Mouse (Mus musculus) A20 (cell line): ENCODE results near the gene Fndc3b.
"Not testable (repeated sequence)": the region's sequence is repeated elsewhere in the genome, so short reads cannot be mapped to it uniquely, and the experiment has no call there.

ENCODE experiments used
- DNase-seq: peaks from one replicate; pipeline ENCODE4 v3.0.0-alpha.2; 2011; ENCODE audit warnings: low read depth, low spot score

Gene Fndc3b

GRCm38 (mm10) chr3:27413566-27413965 lies 297.5 kb downstream of the Fndc3b start:
- DNase-seq: no peak

GRCm38 (mm10) chr3:27411286-27411685 lies 299.8 kb downstream of the Fndc3b start:
- DNase-seq: no peak

- no peak for DNase-seq
Measured at GRCm38 (mm10) chr3:27408564-27408963, 302.5 kb downstream of the Fndc3b start.

GRCm38 (mm10) chr3:27406440-27406839 lies 304.7 kb downstream of the Fndc3b start:
- DNase-seq: no peak

GRCm38 (mm10) chr3:27400996-27401395 lies 310.1 kb downstream of the Fndc3b start:
- not testable (repeated sequence) for DNase-seq

- DNase-seq: no peak
Measured at GRCm38 (mm10) chr3:27389923-27390322, 321.2 kb downstream of the Fndc3b start.

- DNase-seq: no peak
Measured at GRCm38 (mm10) chr3:27384836-27385235, 326.3 kb downstream of the Fndc3b start.

GRCm38 (mm10) chr3:27377935-27378334 lies 333.2 kb downstream of the Fndc3b start:
- DNase-seq: no peak

- no peak for DNase-seq
Measured at GRCm38 (mm10) chr3:27374396-27374795, 336.7 kb downstream of the Fndc3b start.

- DNase-seq: no peak
Measured at GRCm38 (mm10) chr3:27371725-27372650, 339.1 kb downstream of the Fndc3b start.

GRCm38 (mm10) chr3:27371276-27371621 lies 339.9 kb downstream of the Fndc3b start, which contains the start of gene Ghsr:
TSS of gene Ghsr (plus strand) at chr3:27371351.
- DNase-seq: no peak

- no peak for DNase-seq
Measured at GRCm38 (mm10) chr3:27370582-27371275, 340.4 kb downstream of the Fndc3b start.

- peak; percentile 15 for DNase-seq
Measured at GRCm38 (mm10) chr3:27370125-27370524, 341.0 kb downstream of the Fndc3b start.
